Mouse (Mus musculus): ENCODE data around the gene Mbtd1. TPM values are rescaled to one million over a fixed set of nuclear protein-coding genes. Genes with fewer than 3 reads are reported as not detected.

The Mbtd1 gene
- polyA plus RNA-seq, 1 experiment from 2014 or later, result 8.9 TPM

- Histone ChIP-seq H3K27me3 (ENCODE audit: control insufficient read depth, insufficient read depth, low read length) (no peaks in the 10 kb centered on the region), H3K36me3 (ENCODE audit: control insufficient read depth, insufficient read depth, low read length) (no peaks in the 10 kb centered on the region), H3K4me3 (ENCODE audit: low read depth, low read length) (peak overlapping the region; percentile 98), H3K4me1 (replicated peaks; ENCODE audit: control insufficient read depth, insufficient read depth) (peaks cover 9% of the 10 kb centered on the region; the same call in 1 of the 2 replicates), H3K9ac (ENCODE audit: low read length) (peak overlapping the region; percentile 50), H3K4me2 (replicated peaks; ENCODE audit: low read depth) (peak overlapping the region; percentile 83), H3K9me3 (ENCODE audit: control insufficient read depth, low read length) (no peaks in the 10 kb centered on the region), H3K27ac (replicated peaks) (peak overlapping the region; percentile 99)
- TF ChIP-seq EP300 (optimal IDR thresholded peaks at IDR 0.05) (no peak), CTCF (IDR thresholded peaks at IDR 0.05; ENCODE audit: low read depth) (no peak)
- ATAC-seq (ENCODE audit: low FRiP score, low TSS enrichment) (no peak), DNase-seq (ENCODE audit: low spot score) (no peak)
- WGBS, result 35% methylated on average over 5 of the region's 5 CpGs
Observed at GRCm38 (mm10) chr11:93994531-93994930, 108.9 kb downstream of the Mbtd1 start.

- H3K36me3 ChIP-seq (ENCODE audit: control insufficient read depth, insufficient read depth, low read length), result no peaks in the 10 kb centered on the region
- H3K4me3 ChIP-seq (ENCODE audit: low read depth, low read length), result peak overlapping the region; percentile 98
- DNase-seq (ENCODE audit: low spot score), result peak; percentile 85
- peak overlapping the region; percentile 99 for H3K27ac ChIP-seq (replicated peaks)
- 2% methylated on average over 15 of the region's 15 CpGs for WGBS
- no peak for TF ChIP-seq CTCF (IDR thresholded peaks at IDR 0.05; ENCODE audit: low read depth)
- TF ChIP-seq EP300 (optimal IDR thresholded peaks at IDR 0.05), result no peak
- H3K9ac ChIP-seq (ENCODE audit: low read length), result peak overlapping the region; percentile 76
- H3K27me3 ChIP-seq (ENCODE audit: control insufficient read depth, insufficient read depth, low read length), result no peaks in the 10 kb centered on the region
- H3K4me1 ChIP-seq (replicated peaks; ENCODE audit: control insufficient read depth, insufficient read depth), result peaks cover 9% of the 10 kb centered on the region; the same call in 1 of the 2 replicates
- H3K4me2 ChIP-seq (replicated peaks; ENCODE audit: low read depth), result peak overlapping the region; percentile 83
- H3K9me3 ChIP-seq (ENCODE audit: control insufficient read depth, low read length), result no peaks in the 10 kb centered on the region
- ATAC-seq (ENCODE audit: low FRiP score, low TSS enrichment), result peak; percentile 92
Observed at GRCm38 (mm10) chr11:93995111-93995719, 109.6 kb downstream of the Mbtd1 start.

GRCm38 (mm10) chr11:93995720-93996305 is 110.2 kb downstream of the Mbtd1 start, which contains the start of gene Spag9:
Spag9 (plus strand) TSS chr11:93996091.
- WGBS, result under 1% methylated on average over 40 of the region's 70 CpGs
- Histone ChIP-seq H3K27me3 (ENCODE audit: control insufficient read depth, insufficient read depth, low read length) (no peaks in the 10 kb centered on the region), H3K36me3 (ENCODE audit: control insufficient read depth, insufficient read depth, low read length) (no peaks in the 10 kb centered on the region), H3K4me2 (replicated peaks; ENCODE audit: low read depth) (peak within 1 kb of the TSS; percentile 83), H3K4me3 (ENCODE audit: low read depth, low read length) (peak within 1 kb of the TSS; percentile 98), H3K9me3 (ENCODE audit: control insufficient read depth, low read length) (no peaks in the 10 kb centered on the region), H3K9ac (ENCODE audit: low read length) (peak within 1 kb of the TSS; percentile 95), H3K27ac (replicated peaks) (peak within 1 kb of the TSS; percentile 99), H3K4me1 (replicated peaks; ENCODE audit: control insufficient read depth, insufficient read depth) (peaks cover 9% of the 10 kb centered on the region; the same call in 1 of the 2 replicates)
- DNase-seq (ENCODE audit: low spot score) (peak; percentile 96), ATAC-seq (ENCODE audit: low FRiP score, low TSS enrichment) (peak; percentile 91)
- no peak for TF ChIP-seq CTCF (IDR thresholded peaks at IDR 0.05; ENCODE audit: low read depth)
- no peak for TF ChIP-seq EP300 (optimal IDR thresholded peaks at IDR 0.05)

Other genes starting within 250 kb of the Mbtd1 start
- gene Utp18, start 86 bp upstream of the Mbtd1 start, polyA plus RNA-seq (2015; fragmentation: Nextera tagmentation; extraction: Ambion mirVana), result 16.4 and 17.5 TPM in 2 replicates
- 376 and 433 TPM in 2 replicates for gene Nme2, start 70.4 kb downstream of the Mbtd1 start, polyA plus RNA-seq (2015; fragmentation: Nextera tagmentation; extraction: Ambion mirVana)
- 239 and 273 TPM in 2 replicates for gene Gm20390, start 82.4 kb downstream of the Mbtd1 start, polyA plus RNA-seq (2015; fragmentation: Nextera tagmentation; extraction: Ambion mirVana)
- 93.8 and 106 TPM in 2 replicates for gene Nme1, start 82.7 kb downstream of the Mbtd1 start, polyA plus RNA-seq (2015; fragmentation: Nextera tagmentation; extraction: Ambion mirVana)
- gene Spag9, start 110.2 kb downstream of the Mbtd1 start, polyA plus RNA-seq (2015; fragmentation: Nextera tagmentation; extraction: Ambion mirVana), result 30.2 and 32.5 TPM in 2 replicates

All from stomach, postnatal 0 days (tissue).